Mouse (Mus musculus) right cerebral cortex, postnatal 14 days (tissue): ENCODE results near the gene Lbr.
"Not testable (repeated sequence)": the region's sequence is repeated elsewhere in the genome, so short reads cannot be mapped to it uniquely, and the experiment has no call there.

Source experiments
- DNase-seq: peaks from one replicate; pipeline ENCODE4 v3.0.0; 2022

The Lbr gene

GRCm38 (mm10) chr1:181851521-181852310 is 8.9 kb upstream of the Lbr start:
- peak; percentile 55 for DNase-seq

- no peak for DNase-seq
Measured at GRCm38 (mm10) chr1:181850441-181850840, 7.6 kb upstream of the Lbr start.

DNA sequence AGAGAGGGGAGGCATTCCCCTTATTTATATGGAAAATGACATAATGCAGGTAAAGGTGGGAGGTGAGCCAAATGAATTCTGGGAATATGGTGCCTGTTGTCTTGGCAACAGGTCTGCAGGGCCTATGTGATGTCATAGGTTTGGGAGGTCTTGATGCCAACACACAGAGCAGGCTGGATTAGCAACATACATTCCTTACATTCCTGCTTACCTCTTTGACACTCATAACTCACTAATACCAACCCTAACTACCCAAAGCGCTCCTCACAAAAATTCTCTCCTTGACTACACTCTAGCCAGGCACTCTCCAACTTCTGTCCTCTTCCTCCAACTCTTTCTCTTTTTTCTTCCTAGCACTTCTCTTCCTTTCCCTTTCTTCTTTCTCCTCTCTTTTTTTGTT is 5.4 kb upstream of the Lbr start:
- no peak for DNase-seq

GRCm38 (mm10) chr1:181847396-181847795 is 4.5 kb upstream of the Lbr start:
- no peak for DNase-seq

DNA sequence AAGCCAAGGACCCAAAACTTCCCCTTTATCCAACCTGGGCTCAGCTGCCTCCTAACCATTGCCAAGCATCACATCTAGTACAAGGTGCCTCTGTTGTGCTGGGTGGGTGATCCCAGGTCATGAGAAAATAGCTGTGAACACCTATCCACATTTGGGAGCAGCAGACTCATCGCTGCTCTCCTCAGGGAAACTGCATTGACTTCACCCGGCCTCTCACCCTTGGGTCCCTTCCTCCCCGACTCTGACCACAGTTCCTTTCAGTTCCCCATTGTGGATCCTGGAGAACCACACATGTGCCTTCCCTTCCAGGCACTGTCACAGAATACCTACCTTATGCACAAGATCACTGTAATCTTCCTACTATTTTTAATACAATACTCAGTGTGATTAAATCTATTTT is 2.9 kb upstream of the Lbr start:
- no peak for DNase-seq

DNA sequence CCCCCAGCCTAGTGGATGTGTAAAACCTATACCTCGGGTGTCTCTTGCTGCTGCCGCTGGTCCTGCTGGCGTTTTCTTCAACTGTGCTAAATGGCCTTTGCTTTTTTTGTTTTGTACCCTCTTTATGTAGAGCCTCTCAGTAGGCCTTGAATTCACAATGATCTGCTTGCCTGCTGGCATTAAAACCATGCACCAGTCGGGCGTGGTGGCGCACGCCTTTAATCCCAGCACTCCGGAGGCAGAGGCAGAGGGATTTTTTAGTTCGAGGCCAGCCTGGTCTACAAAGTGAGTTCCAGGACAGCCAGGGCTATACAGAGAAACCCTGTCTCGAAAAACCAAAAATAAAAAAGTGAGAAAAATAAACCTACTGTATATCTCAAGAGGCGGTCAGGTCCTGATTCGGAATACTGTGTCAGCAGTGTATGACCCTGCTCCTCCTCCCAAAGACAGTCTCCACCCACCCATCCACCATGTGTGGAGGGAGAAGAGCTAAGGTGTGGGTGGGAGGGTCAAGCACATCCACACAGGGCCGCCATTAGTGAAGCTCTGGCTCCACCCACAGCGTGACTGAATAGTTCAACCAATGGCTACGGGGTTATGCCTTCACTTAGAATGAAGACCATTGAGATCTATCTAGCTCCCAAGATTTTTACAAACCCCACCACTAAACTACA is 2.2 kb upstream of the Lbr start:
- no peak for DNase-seq

- peak; percentile 94 for DNase-seq
Measured at GRCm38 (mm10) chr1:181841864-181842672, 778 bp downstream of the Lbr start.

DNA sequence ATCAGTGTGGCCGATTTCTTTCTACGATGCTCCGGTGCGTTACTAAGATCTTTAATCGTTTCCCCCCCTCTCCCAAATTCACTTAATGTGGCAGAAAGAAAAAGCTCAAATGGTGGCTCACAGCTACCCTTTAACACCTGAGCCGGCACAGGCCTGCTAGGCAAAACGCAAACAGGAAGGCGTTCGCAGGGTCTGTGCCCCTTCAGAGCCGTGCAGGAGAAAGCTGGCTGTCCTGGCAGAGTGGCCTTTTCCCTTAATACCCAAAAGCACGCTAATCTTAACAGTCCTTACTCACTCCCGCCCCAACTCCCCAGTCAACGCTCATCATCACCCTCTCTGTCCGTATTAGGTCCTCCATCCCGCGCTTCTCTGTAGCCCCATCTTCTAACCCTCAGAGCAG is 1.4 kb downstream of the Lbr start:
- no peak for DNase-seq

- DNase-seq: no peak
Measured at GRCm38 (mm10) chr1:181839746-181840366, 3.0 kb downstream of the Lbr start.

DNA sequence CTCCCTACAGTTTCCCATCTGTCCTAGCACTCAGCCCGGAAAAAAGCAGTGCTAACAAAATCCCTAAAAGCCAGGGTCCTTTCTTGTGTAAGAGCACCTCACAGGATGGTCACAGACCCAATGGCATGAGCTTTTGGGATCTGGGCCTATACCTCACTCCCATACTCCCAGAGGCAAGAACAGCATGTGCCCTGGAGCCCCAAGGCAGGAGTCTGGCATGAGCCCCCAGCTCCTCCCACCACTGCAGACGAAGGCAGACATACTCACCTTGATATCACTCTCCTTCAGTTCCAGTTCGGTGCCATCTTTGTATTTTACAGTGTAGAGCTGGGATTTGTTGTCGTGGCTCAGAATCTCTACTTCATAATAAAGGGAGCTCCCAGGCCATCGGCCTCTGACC is 4.7 kb downstream of the Lbr start:
- DNase-seq: no peak

DNA sequence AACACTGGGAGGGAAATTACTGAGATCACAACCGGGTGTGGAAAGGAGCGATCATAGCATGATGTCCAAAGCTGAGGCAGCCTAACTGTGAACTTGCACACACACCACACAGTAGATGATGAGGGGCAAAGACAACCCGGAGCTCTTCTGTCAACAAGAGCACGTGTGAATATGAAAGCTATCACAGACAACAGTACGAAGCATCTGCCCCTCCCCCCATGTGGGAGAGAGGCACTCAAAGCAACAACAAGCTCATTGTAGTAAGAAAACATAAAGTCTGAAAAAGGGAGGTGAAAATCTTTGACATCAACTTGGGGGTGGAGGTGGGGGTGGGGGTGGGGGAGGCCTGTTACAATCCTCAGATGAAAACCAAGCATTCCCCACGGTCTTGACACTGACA is 9.7 kb downstream of the Lbr start:
- DNase-seq: no peak

DNA sequence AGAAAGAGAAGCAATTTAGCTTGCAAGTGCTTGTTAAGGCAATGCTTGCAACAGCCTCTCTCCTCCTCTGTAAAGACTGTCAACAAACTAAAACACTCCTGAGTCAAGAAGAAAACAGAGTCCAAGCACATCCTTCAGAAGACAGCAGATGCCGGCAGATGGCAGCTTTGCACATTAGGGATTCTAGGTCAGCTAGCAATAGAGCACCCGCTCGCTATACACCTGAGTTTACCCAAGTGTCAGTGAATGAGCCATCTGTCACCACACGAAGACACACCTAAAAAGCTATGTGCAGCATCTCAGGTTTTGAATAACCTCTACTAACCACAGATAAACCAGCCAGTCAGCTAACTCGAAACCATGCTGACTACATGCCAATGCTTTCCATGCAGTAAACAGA is 10.1 kb downstream of the Lbr start:
- no peak for DNase-seq

DNA sequence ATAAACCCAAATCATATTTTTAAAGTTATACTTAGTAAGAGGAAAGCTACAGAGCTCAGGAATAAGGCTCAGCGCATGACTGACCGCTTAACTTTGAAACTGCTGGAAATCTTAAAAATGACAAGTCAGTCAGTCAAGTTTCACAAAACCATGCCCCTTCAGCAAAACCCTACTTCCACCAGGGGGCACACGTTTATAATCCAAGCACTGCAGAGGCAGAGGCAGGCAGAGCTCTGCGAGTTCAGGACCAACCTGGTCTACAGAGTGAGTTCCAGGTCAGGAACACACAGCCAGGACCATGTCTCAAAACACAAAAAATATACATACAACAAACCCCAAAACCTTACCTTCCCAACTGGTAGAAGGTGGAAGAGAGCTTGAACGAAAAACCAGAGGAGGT is 14.5 kb downstream of the Lbr start:
- DNase-seq: no peak

- no peak for DNase-seq
Measured at GRCm38 (mm10) chr1:181826716-181827115, 16.1 kb downstream of the Lbr start.

DNA sequence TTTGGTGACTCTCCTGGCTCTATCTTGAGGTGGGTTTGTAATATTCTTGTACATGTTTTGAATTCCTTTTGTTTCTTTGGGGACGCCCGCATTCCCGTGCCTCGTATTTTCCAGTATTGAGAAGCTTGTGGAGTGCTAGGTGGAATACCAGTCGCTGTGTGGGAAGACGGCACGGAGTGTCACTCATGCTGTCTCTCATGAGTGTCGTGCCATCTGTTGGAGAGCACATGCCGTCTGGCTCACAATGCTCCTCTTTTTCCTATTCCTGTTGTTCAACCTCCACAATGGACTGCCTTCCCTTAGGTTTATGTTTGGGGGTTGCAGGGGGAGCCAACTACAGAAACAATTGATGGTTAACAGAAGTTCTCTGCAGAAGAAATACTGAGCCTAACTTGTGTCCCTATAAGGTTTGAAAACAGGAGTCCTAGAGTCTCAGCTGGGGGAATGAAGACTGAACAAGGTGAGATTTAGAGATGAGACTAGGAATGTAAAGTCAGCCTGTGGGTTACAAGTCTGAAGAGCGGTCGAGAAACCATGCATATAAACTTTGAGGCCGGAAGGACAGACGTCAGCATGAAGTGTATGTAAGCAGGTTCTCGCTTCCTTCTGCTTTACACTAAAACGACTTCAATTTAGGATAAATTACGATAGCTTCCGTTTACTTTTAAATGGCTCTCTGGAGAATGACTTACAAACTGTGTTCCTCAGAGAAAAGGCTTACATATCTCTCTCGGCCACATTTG is 31.2 kb downstream of the Lbr start:
- no peak for DNase-seq

DNA sequence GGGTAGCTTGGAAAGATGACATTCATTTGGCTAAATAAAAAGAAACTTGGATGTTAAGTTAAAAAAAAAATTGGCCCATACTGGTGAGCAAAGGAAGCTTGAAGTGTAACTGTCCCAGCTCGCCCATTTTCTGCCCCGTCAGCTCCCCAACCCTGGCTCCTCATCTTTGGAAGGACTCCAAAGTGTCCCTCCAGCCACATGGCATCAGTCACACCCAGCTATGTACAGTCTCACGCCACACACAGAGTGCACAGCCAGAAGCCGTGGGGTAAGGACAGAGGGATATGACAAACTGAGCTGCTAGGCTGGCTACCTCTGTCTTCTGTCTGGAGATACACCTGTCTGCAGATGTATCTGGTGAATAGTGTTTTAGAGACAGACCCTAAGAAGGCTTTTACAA is 42.2 kb downstream of the Lbr start:
- DNase-seq: no peak

- no peak for DNase-seq
Measured at GRCm38 (mm10) chr1:181799911-181800310, 42.9 kb downstream of the Lbr start.

DNA sequence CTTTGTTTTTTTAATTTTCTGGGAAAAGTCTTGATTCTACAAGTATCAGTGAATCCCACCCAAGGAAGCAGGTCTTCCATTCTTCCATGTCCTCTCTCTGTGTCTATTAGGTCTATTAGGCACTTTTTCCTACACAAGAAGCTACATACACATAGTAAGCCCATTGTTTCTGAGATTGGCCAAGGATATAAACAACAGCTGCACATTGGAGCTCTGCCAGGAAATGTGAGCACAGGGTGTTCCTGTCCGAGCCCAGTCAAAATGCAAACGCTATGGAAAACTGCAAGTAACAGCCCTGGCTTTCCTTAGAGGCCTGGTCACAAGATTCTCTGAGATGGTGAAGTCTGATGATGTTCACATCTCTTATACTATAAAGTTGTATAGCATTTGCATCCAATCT is 49.3 kb downstream of the Lbr start:
- no peak for DNase-seq

GRCm38 (mm10) chr1:181789952-181790351 is 52.9 kb downstream of the Lbr start:
- no peak for DNase-seq

- DNase-seq: not testable (repeated sequence)
Measured at GRCm38 (mm10) chr1:181782600-181782999, 60.2 kb downstream of the Lbr start.

- DNase-seq: no peak
Measured at GRCm38 (mm10) chr1:181776541-181776940, 66.3 kb downstream of the Lbr start.

DNA sequence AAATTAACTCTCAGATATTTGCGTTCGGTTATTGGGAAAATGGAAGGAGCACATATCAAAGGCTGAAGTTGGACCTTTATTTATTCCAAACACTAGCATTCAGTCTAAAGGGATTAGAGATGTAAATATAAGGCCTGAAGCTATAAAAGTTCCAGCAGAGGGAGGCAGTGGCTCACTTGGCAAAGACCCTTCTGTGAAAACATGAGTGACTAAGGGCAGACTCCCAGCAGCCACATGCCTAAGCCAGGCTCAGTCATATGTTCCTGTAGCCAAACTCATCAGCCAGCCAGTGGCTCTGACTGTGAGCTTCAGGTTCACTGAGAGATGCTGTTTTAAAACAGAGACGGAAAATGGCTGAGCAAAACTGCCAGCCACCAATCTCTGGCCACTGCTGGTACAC is 71.0 kb downstream of the Lbr start:
- no peak for DNase-seq

- peak; percentile 34 for DNase-seq
Measured at GRCm38 (mm10) chr1:181769392-181769791, 73.5 kb downstream of the Lbr start.
